10 mouse cellular contexts compared by ENCODE assay signal in genomic region chr2:167695491-167695890, GRCm38 (mm10). TPM values are rescaled to one million over a fixed set of nuclear protein-coding genes. Genes with fewer than 3 reads are reported as not detected.
"Had no signal": no experiment of that assay in that cellular context is flagged by ENCODE, and none has a peak within 500 bp of the region (broad histone marks: within the 10 kb centered on the region; RNA-seq: fewer than 3 reads in every experiment).

No protein-coding gene starts in this region.

- H3K4me3 ChIP-seq: limb, embryonic 15.5 days; liver, embryonic 13.5 days; midbrain, embryonic 12.5 days had no signal

- DNase-seq: kidney, postnatal 14 days; left cerebral cortex, postnatal 4 days; liver, embryonic 13.5 days; lung, adult 18-20 months; right cerebral cortex, adult 18-20 months; thymus, postnatal 4 days had no signal

- H3K27ac ChIP-seq: limb, embryonic 15.5 days; liver, embryonic 13.5 days; midbrain, embryonic 12.5 days had no signal

- H3K4me2 ChIP-seq: limb, embryonic 15.5 days; liver, embryonic 13.5 days; midbrain, embryonic 12.5 days had no signal

- H3K36me3 ChIP-seq: limb, embryonic 15.5 days; liver, embryonic 13.5 days; midbrain, embryonic 12.5 days had no signal

- H3K4me1 ChIP-seq: midbrain, embryonic 12.5 days had no signal

- H3K9me3 ChIP-seq: limb, embryonic 15.5 days; liver, embryonic 13.5 days; midbrain, embryonic 12.5 days had no signal

- H3K9ac ChIP-seq: limb, embryonic 15.5 days; liver, embryonic 13.5 days; midbrain, embryonic 12.5 days had no signal

RNA-seq across cellular contexts. Expression of gene Gm20431, which starts 34.2 kb away (rescaled TPM):
- total RNA-seq: midbrain, postnatal 0 days had no signal
- polyA plus RNA-seq: large intestine, adult 2 months; liver, embryonic 13.5 days had no signal
